Mouse (Mus musculus): Measurements from ENCODE around the gene Tnfaip6.

DNA sequence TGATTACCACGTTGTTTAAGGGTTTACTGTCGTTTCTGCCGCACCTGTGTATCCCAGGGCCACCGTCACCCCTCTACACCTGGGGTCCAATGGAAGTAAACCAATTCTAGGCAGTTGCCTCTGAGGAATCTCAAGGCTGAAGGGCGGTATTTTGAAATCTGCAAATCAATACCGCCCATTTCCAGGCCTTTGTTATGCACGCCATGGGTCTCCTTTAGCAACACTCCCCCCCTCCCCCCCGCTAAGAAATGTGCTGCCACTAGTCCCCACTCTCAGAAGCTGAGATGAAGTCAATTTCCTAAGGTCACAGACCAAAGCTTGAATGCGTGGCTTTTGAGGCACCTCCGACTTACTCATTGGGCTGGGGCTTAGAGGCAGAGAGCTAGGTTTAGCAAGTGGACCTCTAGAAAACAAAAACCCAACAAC lies 34.3 kb downstream of the Tnfaip6 start:
- TF ChIP-seq CTCF (IDR thresholded peaks at IDR 0.05; ENCODE audit: control insufficient read depth, insufficient read depth, low read length) (no peak), POLR2A (IDR thresholded peaks at IDR 0.05; ENCODE audit: borderline replicate concordance, control insufficient read depth, low read depth, low read length) (no peak)

All from bone marrow, adult 2 months (tissue).